11 mouse cellular contexts compared by ENCODE assay signal in the genomic region with DNA sequence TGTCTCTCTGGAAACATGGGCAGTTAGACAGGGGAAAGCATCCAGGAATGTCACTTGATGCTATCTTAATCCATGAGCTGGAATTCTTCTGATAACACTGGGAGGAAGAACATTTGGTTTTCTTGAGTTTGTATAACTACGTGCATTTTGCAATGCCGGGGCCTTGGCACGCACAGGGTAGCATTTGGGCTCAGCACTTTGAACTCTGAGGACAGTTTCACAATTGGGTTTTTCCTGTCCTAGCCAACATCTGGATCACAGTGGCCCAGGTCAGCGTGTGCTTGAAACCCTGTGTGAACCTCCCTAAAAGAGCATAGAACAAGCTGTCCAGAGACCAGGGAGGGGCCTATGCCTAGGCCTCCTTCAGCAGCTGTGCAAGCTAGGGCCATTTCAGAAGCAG.
DNase-seq lines count a peak whose midpoint lies in the region; ATAC-seq and TF ChIP-seq lines count a peak whose summit lies in the region.
"Had no signal": no experiment of that assay in that cellular context is flagged by ENCODE, and none has a peak within 500 bp of the region (broad histone marks: within the 10 kb centered on the region; RNA-seq: fewer than 3 reads in every experiment).

No protein-coding gene starts in this region.

- 66% methylated on average over 4 of the region's 4 CpGs for WGBS in cerebellum, adult 2 months
- WGBS in forebrain, embryonic 12.5 days: 92% methylated on average over 4 of the region's 4 CpGs

- H3K9me3 ChIP-seq in forebrain, embryonic 12.5 days: no peaks in the 10 kb centered on the region
- H3K9me3 ChIP-seq: forebrain, embryonic 15.5 days; hindbrain, embryonic 10.5 days had no signal

- DNase-seq in heart, adult 11 months: peak; percentile 98
- no peak for DNase-seq in heart, postnatal 4 days
- DNase-seq in testis, postnatal 14 days (ENCODE audit: low spot score): peak; percentile 31
- DNase-seq in testis, postnatal 10 days (ENCODE audit: low spot score): no peak
- peak; percentile 54 for DNase-seq in kidney, postnatal 14 days
- DNase-seq in urinary bladder, postnatal 36 days (ENCODE audit: low spot score in 2 of 2): peak; percentile 23 to 73
- no peak for DNase-seq in cerebellum, adult 2 months

- H3K4me2 ChIP-seq in forebrain, embryonic 12.5 days: no peak overlapping the region
- H3K4me2 ChIP-seq: forebrain, embryonic 15.5 days had no signal

- no peak for TF ChIP-seq CTCF in cerebellum, adult 2 months (IDR thresholded peaks at IDR 0.05; ENCODE audit: borderline replicate concordance, insufficient read depth, low read depth, low read length)

- H3K4me3 ChIP-seq in cerebellum, adult 2 months (replicated peaks; ENCODE audit: insufficient read depth, low read depth, low read length): no peak overlapping the region
- no peak overlapping the region for H3K4me3 ChIP-seq in forebrain, embryonic 12.5 days (replicated peaks)
- H3K4me3 ChIP-seq: forebrain, embryonic 15.5 days; hindbrain, embryonic 10.5 days had no signal

- no peak for ATAC-seq in forebrain, embryonic 12.5 days (ENCODE audit: low FRiP score)
- ATAC-seq: Patski had no signal

- H3K36me3 ChIP-seq in forebrain, embryonic 12.5 days (replicated peaks): no peaks in the 10 kb centered on the region
- H3K36me3 ChIP-seq: forebrain, embryonic 15.5 days; hindbrain, embryonic 10.5 days had no signal

- H3K27me3 ChIP-seq in cerebellum, adult 2 months (ENCODE audit: control insufficient read depth, insufficient read depth, low read length): no peaks in the 10 kb centered on the region
- H3K27me3 ChIP-seq in forebrain, embryonic 12.5 days: no peaks in the 10 kb centered on the region
- H3K27me3 ChIP-seq: forebrain, embryonic 15.5 days had no signal

- H3K9ac ChIP-seq in forebrain, embryonic 12.5 days: no peak overlapping the region
- H3K9ac ChIP-seq: forebrain, embryonic 15.5 days had no signal

- H3K4me1 ChIP-seq in cerebellum, adult 2 months (ENCODE audit: control insufficient read depth, insufficient read depth, low read length): peaks cover 10% of the 10 kb centered on the region
- H3K4me1 ChIP-seq in forebrain, embryonic 12.5 days: no peaks in the 10 kb centered on the region
- H3K4me1 ChIP-seq: hindbrain, embryonic 10.5 days had no signal

- H3K27ac ChIP-seq in cerebellum, adult 2 months (ENCODE audit: insufficient read depth, low read length): no peak overlapping the region
- no peak overlapping the region for H3K27ac ChIP-seq in forebrain, embryonic 12.5 days
- H3K27ac ChIP-seq: forebrain, embryonic 15.5 days; hindbrain, embryonic 10.5 days had no signal

- TF ChIP-seq POLR2A in cerebellum, adult 2 months (IDR thresholded peaks at IDR 0.05; ENCODE audit: borderline replicate concordance, insufficient read depth, low read length): no peak

Comparison
In these comparisons a context has a peak if more than half of its experiments do, and no peak if none do; other contexts are left out.
1. DNase-seq: peak in heart, adult 11 months (single experiment), testis, postnatal 14 days (single experiment), kidney, postnatal 14 days (single experiment) and urinary bladder, postnatal 36 days (2 of 2); none in heart, postnatal 4 days (single experiment), testis, postnatal 10 days (single experiment) and cerebellum, adult 2 months (0 of 2).